Mouse (Mus musculus) adrenal gland, postnatal 14 days (tissue): ENCODE results near the gene Vmn2r35. TPM values are rescaled to one million over a fixed set of nuclear protein-coding genes. Genes with fewer than 3 reads are reported as not detected.
"Not testable (repeated sequence)": the region's sequence is repeated elsewhere in the genome, so short reads cannot be mapped to it uniquely, and the experiment has no call there.

Experiments
- DNase-seq: peaks from one replicate; pipeline ENCODE4 v3.0.0; 2021; ENCODE audit warnings: mixed read lengths
- long read RNA-seq, 2 experiments: library from polyadenylated mRNA; stranded (forward); transcript quantifications; one replicate each; pipeline ENCODE4 v2.0.0; 2021
- total RNA-seq: library from RNA; stranded (reverse); gene quantifications from 2 replicates; pipeline ENCODE4 v1.2.3, GENCODE M21; 2021

Vmn2r35 gene
- not detected in 2 replicates for total RNA-seq
- long read RNA-seq, experiment 1 = 0 reads
- long read RNA-seq, experiment 2 = 0 reads

- DNase-seq = not testable (repeated sequence)
These were observed at the start of gene Vmn2r35 for GRCm38 (mm10) chr7:7819767-7820166. Gene Vmn2r35, minus strand, starts transcription at chr7:7819867.

- not testable (repeated sequence) for DNase-seq
These were observed 25.5 kb downstream of the Vmn2r35 start for GRCm38 (mm10) chr7:7794196-7794595.

Other genes with a start within 250 kb of the Vmn2r35 start
- gene Vmn2r34, start 130.4 kb downstream of the Vmn2r35 start, total RNA-seq = not detected in 2 replicates
- gene Vmn2r36, start 82.6 kb upstream of the Vmn2r35 start, total RNA-seq = not detected in 2 replicates